Mouse (Mus musculus): Measurements from ENCODE around the gene Il17rb. TPM values are rescaled to one million over a fixed set of nuclear protein-coding genes. Genes with fewer than 3 reads are reported as not detected.

The Il17rb gene
- polyA plus RNA-seq, 1 experiment from 2014 or later: 1.1 TPM

GRCm38 (mm10) chr14:29978254-29979204, 30.2 kb downstream of the Il17rb start, which contains the start of gene Actr8:
TSS of gene Actr8 (plus strand) at chr14:29978337.
- H3K4me1 ChIP-seq: peaks cover 11% of the 10 kb centered on the region
- peak within 1 kb of the TSS; percentile 92 for H3K27ac ChIP-seq (replicated peaks)
- H3K9me3 ChIP-seq: peaks cover 9% of the 10 kb centered on the region; the same call in 1 of the 2 replicates
- 3% methylated on average over 44 of the region's 44 CpGs for WGBS
- DNase-seq (ENCODE audit: low spot score): peak; percentile 95
- peaks cover 73% of the 10 kb centered on the region for H3K36me3 ChIP-seq (replicated peaks)
- H3K27me3 ChIP-seq (replicated peaks; ENCODE audit: low read depth, poor library complexity, severe bottlenecking): no peaks in the 10 kb centered on the region
- H3K4me3 ChIP-seq: peak within 1 kb of the TSS; percentile 69

- Histone ChIP-seq H3K9me3 (peaks cover 9% of the 10 kb centered on the region; the same call in 1 of the 2 replicates), H3K27me3 (replicated peaks; ENCODE audit: low read depth, poor library complexity, severe bottlenecking) (no peaks in the 10 kb centered on the region), H3K27ac (replicated peaks) (no peak overlapping the region), H3K4me3 (no peak overlapping the region), H3K36me3 (replicated peaks) (peaks cover 73% of the 10 kb centered on the region), H3K4me1 (peaks cover 11% of the 10 kb centered on the region)
- WGBS: 95% methylated on average over 6 of the region's 6 CpGs
- DNase-seq (ENCODE audit: low spot score): no peak
Measured at GRCm38 (mm10) chr14:29976927-29977326, 31.8 kb downstream of the Il17rb start.

- 90% methylated on average over 5 of the region's 5 CpGs for WGBS
- peaks cover 72% of the 10 kb centered on the region for H3K36me3 ChIP-seq (replicated peaks)
- peaks cover 19% of the 10 kb centered on the region for H3K4me1 ChIP-seq
- no peaks in the 10 kb centered on the region for H3K9me3 ChIP-seq
- no peaks in the 10 kb centered on the region for H3K27me3 ChIP-seq (replicated peaks; ENCODE audit: low read depth, poor library complexity, severe bottlenecking)
- H3K4me3 ChIP-seq: no peak overlapping the region
- DNase-seq (ENCODE audit: low spot score): no peak
- no peak overlapping the region for H3K27ac ChIP-seq (replicated peaks)
Measured at GRCm38 (mm10) chr14:29971993-29972392, 36.7 kb downstream of the Il17rb start.

GRCm38 (mm10) chr14:29971446-29971845, 37.2 kb downstream of the Il17rb start:
- peaks cover 67% of the 10 kb centered on the region for H3K36me3 ChIP-seq (replicated peaks)
- 94% methylated on average over 7 of the region's 7 CpGs for WGBS
- H3K9me3 ChIP-seq: no peaks in the 10 kb centered on the region
- H3K4me3 ChIP-seq: no peak overlapping the region
- H3K27ac ChIP-seq (replicated peaks): no peak overlapping the region
- DNase-seq (ENCODE audit: low spot score): no peak
- H3K4me1 ChIP-seq: peaks cover 19% of the 10 kb centered on the region
- no peaks in the 10 kb centered on the region for H3K27me3 ChIP-seq (replicated peaks; ENCODE audit: low read depth, poor library complexity, severe bottlenecking)

GRCm38 (mm10) chr14:29968075-29968821, 40.4 kb downstream of the Il17rb start, which contains the start of gene Selenok:
TSS of gene Selenok (plus strand) at chr14:29968308.
- peak within 1 kb of the TSS; percentile 92 for H3K27ac ChIP-seq (replicated peaks)
- WGBS: under 1% methylated on average over 49 of the region's 49 CpGs
- H3K27me3 ChIP-seq (replicated peaks; ENCODE audit: low read depth, poor library complexity, severe bottlenecking): no peaks in the 10 kb centered on the region
- H3K36me3 ChIP-seq (replicated peaks): peaks cover 35% of the 10 kb centered on the region
- peaks cover 19% of the 10 kb centered on the region for H3K4me1 ChIP-seq
- H3K4me3 ChIP-seq: peak within 1 kb of the TSS; percentile 95
- DNase-seq (ENCODE audit: low spot score): peak; percentile 96
- H3K9me3 ChIP-seq: no peaks in the 10 kb centered on the region

GRCm38 (mm10) chr14:29967611-29968010, 41.1 kb downstream of the Il17rb start:
- H3K4me1 ChIP-seq: peaks cover 19% of the 10 kb centered on the region
- peaks cover 29% of the 10 kb centered on the region for H3K36me3 ChIP-seq (replicated peaks)
- DNase-seq (ENCODE audit: low spot score): peak; percentile 11
- 60% methylated on average over 7 of the region's 7 CpGs for WGBS
- peak overlapping the region; percentile 92 for H3K27ac ChIP-seq (replicated peaks)
- no peaks in the 10 kb centered on the region for H3K9me3 ChIP-seq
- H3K4me3 ChIP-seq: peak overlapping the region; percentile 95
- no peaks in the 10 kb centered on the region for H3K27me3 ChIP-seq (replicated peaks; ENCODE audit: low read depth, poor library complexity, severe bottlenecking)

- Histone ChIP-seq H3K4me1 (no peaks in the 10 kb centered on the region), H3K9me3 (no peaks in the 10 kb centered on the region), H3K27ac (replicated peaks) (no peak overlapping the region), H3K27me3 (replicated peaks; ENCODE audit: low read depth, poor library complexity, severe bottlenecking) (no peaks in the 10 kb centered on the region), H3K4me3 (no peak overlapping the region), H3K36me3 (replicated peaks) (no peaks in the 10 kb centered on the region)
- DNase-seq (ENCODE audit: low spot score): no peak
Measured at GRCm38 (mm10) chr14:29957393-29957792, 51.3 kb downstream of the Il17rb start.

- Histone ChIP-seq H3K36me3 (replicated peaks) (no peaks in the 10 kb centered on the region), H3K27me3 (replicated peaks; ENCODE audit: low read depth, poor library complexity, severe bottlenecking) (no peaks in the 10 kb centered on the region), H3K4me3 (no peak overlapping the region), H3K27ac (replicated peaks) (no peak overlapping the region), H3K9me3 (no peaks in the 10 kb centered on the region), H3K4me1 (no peaks in the 10 kb centered on the region)
- no peak for DNase-seq (ENCODE audit: low spot score)
- 83% methylated on average over 4 of the region's 4 CpGs for WGBS
Measured at GRCm38 (mm10) chr14:29950805-29951204, 57.9 kb downstream of the Il17rb start.

GRCm38 (mm10) chr14:29946761-29947309, 61.9 kb downstream of the Il17rb start:
- no peak overlapping the region for H3K4me3 ChIP-seq
- WGBS: 76% methylated on average over 5 of the region's 5 CpGs
- no peak overlapping the region for H3K27ac ChIP-seq (replicated peaks)
- DNase-seq (ENCODE audit: low spot score): no peak
- no peaks in the 10 kb centered on the region for H3K4me1 ChIP-seq
- H3K27me3 ChIP-seq (replicated peaks; ENCODE audit: low read depth, poor library complexity, severe bottlenecking): peaks cover 1% of the 10 kb centered on the region; the same call in 1 of the 2 replicates
- H3K9me3 ChIP-seq: no peaks in the 10 kb centered on the region
- no peaks in the 10 kb centered on the region for H3K36me3 ChIP-seq (replicated peaks)

Small RNAs within 50 kb of the gene (microRNA-seq; reads per million reads assigned to microRNA genes)
- not detected for gene Mir6947

Other genes starting within 250 kb of the Il17rb start
- 260 and 274 TPM in 2 replicates for gene Selenok, start 40.6 kb downstream of the Il17rb start, polyA plus RNA-seq (2016; fragmentation: Nextera tagmentation; extraction: Ambion mirVana)
- gene Actr8, start 30.6 kb downstream of the Il17rb start, polyA plus RNA-seq (2016; fragmentation: Nextera tagmentation; extraction: Ambion mirVana): 81.4 and 86.9 TPM in 2 replicates
- gene Chdh, start 127 bp upstream of the Il17rb start, polyA plus RNA-seq (2016; fragmentation: Nextera tagmentation; extraction: Ambion mirVana): 0.05 and 0.17 TPM in 2 replicates